Mouse (Mus musculus): ENCODE measurements around the gene Mipol1. TPM values are rescaled to one million over a fixed set of nuclear protein-coding genes. Genes with fewer than 3 reads are reported as not detected.

Mipol1 gene
- 0.20 and 1.1 TPM in 2 replicates for polyA plus RNA-seq (2012; rRNA removed; ENCODE audit: low replicate concordance)

GRCm38 (mm10) chr12:57230192-57230706 is at the start of gene Mipol1, which contains the start of gene Prps1l3:
Gene Mipol1 (plus strand): TSS chr12:57230427.
Gene Prps1l3 (plus strand): TSS chr12:57230412.

GRCm38 (mm10) chr12:57197363-57198026 is 32.7 kb upstream of the Mipol1 start, which contains the start of gene Slc25a21:
Gene Slc25a21 (minus strand): TSS chr12:57197472.

Other genes with a start within 250 kb of the Mipol1 start
- not detected in 2 replicates for gene Slc25a21, start 33.0 kb upstream of the Mipol1 start, polyA plus RNA-seq (2012; rRNA removed; ENCODE audit: low replicate concordance)
- 2.3 and 5.1 TPM in 2 replicates for gene Prps1l3, start within 50 bp of the Mipol1 start, polyA plus RNA-seq (2012; rRNA removed; ENCODE audit: low replicate concordance)